Mouse (Mus musculus) megakaryocyte-erythroid progenitor cell, adult 5-6 weeks (primary cell): ENCODE results near the gene Lipa. TPM values are rescaled to one million over a fixed set of nuclear protein-coding genes. Genes with fewer than 3 reads are reported as not detected.

Source experiments
- ATAC-seq: replicated peaks from 2 replicates; pipeline ENCODE4 v1.8.0; 2016; ENCODE audit warnings: mild to moderate bottlenecking, inconsistent platforms; ENCODE audit not compliant: severe bottlenecking, poor library complexity, low FRiP score, low TSS enrichment
- total RNA-seq, 2 experiments: library from RNA; stranded (forward) in 1 of 2; stranded (reverse) in 1 of 2; fragments of 200-1000, 215-1000 nt in 1 of 2; fragments of >200 nt in 1 of 2; fragmentation: Nextera tagmentation in 1 of 2; gene quantifications; 2 replicates each; pipeline ENCODE4 v1.2.3; 2014 to 2017

Lipa gene
- total RNA-seq (2014; fragmentation: Nextera tagmentation) = 31.6 and 38.3 TPM in 2 replicates
- total RNA-seq (2017) = 26.1 and 28.3 TPM in 2 replicates

DNA sequence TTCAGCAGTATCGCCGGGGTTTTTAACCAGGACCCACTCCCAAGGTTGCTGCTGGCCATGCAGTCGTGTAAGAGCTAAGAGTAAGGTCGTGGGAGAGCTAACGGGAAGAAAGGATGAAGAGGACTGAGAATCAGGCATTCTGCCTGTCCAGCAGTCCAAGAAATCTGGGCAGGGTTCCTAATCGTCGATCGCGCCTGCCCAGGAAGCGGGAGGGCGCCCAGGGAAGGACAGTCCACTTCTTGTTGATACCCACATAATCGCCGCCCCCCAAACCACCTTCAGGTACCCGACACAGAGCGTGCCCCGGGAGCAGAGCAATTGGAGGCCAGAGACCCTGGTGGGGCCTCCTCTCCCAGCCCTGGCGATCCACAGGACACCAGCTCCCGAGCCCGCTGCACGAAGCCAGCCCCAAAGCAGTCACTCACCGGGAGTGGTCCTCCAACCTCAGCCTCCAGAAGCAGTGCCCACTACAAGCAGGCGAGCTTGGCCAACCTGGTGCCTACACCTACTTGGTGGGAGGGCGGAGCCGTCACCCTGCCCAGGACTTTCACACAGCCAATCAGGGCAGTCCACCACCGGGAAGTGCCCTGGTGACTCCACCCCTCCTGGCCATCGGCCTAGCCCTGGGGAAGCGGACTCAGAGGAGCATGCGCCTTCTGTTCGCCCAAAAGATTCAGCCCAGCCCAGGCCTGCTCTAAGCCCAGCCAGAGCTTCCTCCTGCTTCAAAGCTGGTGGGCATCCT is at the start of gene Lipa:
Gene Lipa (minus strand): TSS at position 534 of the 742 bp plus-strand sequence.
- ATAC-seq = peak; percentile 99

GRCm38 (mm10) chr19:34573650-34574049 is 46.4 kb upstream of the Lipa start:
- no peak for ATAC-seq

DNA sequence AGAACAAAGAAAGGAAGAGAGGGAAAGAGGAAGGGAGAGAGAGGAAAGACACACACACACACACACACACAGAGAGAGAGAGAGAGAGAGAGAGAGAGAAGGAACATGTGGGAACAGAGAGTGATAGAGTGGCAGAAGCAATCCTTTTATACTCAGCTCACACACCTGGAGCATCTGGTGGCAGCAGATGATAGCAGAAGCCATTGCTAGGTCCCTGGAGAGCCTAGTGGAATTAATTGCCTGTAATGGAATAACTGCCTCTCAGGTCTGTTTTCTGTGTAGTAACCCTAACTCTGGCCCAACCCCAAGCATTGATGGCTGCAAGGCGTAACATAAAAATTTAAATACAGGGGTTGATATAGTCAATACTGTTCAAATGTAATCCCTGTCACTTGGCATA is 43.8 kb upstream of the Lipa start:
- ATAC-seq = no peak

GRCm38 (mm10) chr19:34569896-34570476 is 42.7 kb upstream of the Lipa start:
- ATAC-seq = no peak

DNA sequence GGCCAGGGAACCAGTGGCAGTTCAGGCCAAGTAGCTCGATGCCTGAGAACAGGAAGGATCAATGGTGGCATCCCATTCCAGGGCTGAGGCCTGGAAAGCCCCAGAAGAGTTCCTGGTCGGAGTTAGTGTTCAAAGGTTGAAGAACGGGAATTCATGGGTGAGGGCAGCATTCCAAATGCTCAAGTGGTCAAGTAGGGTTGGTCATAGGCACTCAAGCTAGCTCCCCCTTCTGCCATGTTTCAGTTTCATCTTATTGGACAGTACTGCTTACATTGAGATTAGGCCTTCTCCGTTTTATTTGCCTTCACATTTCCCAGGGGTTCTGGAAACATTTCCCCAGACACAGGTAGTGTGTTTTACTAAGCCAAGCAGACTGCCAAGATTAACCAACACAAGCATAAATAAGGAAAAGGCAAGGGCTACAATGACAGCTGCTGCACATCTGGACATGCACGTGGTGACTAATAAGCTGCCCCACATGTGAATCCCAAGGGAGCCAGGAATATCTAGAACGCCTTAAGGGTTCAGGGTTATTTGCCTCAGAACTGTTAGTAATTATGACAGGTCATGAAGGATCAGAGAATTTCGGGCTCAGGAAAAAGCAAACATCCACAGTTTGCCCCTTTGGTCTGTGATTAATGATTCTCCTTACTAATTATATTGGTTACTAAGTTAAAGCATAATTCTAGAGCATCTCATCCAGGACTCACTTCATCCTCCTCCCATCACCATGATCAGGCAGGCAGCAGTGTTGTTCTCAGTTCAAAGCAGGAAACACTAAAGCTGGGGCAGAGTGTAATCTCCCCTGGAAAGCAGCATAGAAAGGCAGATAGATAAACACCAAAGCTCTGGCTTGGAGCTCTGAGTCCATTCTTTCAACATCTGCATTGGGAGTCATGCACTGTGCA is 42.0 kb upstream of the Lipa start:
- ATAC-seq = no peak

DNA sequence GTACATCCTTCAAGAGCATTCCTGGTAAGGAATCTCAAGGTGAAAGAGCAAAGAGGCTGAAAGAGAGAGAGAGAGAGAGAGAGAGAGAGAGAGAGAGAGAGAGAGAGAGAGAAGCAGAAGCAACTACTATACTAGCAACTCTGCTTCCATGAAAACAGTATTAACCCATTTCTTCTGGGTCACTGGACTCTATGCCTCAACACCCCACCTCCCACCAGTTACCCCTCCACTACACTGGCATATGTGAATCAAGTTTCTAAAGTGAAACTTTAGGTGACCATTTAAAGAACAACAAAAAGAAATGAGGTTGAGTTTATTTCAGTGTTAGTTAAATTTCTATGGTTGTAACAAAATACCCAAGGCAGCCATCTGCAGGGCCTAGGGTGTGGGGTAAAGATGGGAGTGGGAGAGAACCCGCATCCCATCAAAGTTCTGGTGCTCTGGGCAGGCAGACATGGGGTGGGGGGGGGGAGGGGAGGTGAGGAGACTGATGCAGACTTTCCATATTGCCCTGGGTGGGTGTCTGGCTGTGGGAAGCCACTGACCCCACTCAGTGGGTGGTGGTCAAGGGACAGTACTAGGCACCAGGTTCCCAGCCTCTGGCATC is 39.0 kb upstream of the Lipa start:
- no peak for ATAC-seq

DNA sequence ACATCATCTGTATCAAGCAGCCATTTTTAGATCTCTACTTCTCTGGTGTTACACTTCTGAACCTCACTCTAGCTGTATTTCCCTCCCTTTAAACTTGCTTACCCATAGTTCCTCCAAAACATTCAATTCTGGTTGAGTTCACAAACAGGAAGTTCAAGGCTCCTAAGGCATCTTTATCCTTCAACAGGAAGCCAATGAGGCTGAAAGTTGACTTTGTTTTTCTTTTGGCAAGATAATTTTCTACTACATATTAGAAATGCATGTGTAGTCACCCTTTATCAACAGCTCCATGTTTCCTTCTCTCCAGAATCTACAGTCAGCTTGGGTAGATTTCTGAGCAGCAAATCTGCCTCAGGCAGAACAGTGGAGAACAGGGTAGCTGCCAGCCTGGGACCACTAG is 35.3 kb upstream of the Lipa start:
- ATAC-seq = 0 out of 2 replicates have a peak, but pooled peaks have one; percentile 37

DNA sequence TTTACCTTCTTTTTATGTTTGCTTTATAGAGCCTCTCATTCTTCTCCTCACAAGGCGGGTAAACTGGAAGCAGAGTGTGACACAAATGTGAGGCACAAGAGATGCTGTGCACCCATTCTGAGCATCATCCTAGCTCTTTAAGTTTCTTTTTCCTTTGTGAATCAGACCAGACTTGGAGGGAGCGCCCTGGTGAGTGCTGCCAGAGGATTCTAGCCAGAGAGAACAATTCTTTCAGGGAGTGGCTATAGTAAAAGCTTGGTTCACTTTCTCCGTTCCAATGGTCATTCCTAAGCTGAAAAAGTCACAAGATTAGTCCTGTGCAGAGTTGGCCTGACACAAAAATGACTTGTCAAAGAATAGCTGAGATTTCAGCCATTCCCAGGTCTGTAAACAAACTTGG is 29.3 kb upstream of the Lipa start:
- no peak for ATAC-seq

- no peak for ATAC-seq
Observed at GRCm38 (mm10) chr19:34554061-34554460, 26.8 kb upstream of the Lipa start.

- ATAC-seq = no peak
Observed at GRCm38 (mm10) chr19:34553522-34553921, 26.2 kb upstream of the Lipa start.

GRCm38 (mm10) chr19:34553021-34553420 is 25.7 kb upstream of the Lipa start:
- no peak for ATAC-seq

DNA sequence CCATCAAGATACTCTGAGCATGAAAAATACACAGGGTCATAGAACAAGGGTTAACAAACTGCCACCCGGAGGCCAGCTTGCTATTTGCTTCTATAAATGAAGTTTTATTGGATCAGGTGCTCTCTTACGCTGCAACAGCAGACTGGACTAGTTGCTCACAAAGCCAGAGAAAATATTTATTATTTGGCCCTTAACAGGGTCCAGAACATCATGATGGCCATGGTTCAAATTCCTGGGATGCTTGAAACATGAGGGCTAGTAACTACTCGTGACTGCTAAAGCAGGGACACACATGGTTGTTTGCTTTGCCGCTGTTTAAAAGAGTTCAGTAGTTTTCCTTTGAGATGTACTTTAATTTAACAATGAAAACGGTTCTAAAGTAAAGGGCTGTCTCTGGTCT is 24.7 kb upstream of the Lipa start:
- no peak for ATAC-seq

GRCm38 (mm10) chr19:34550534-34551223 is 23.4 kb upstream of the Lipa start, which contains the start of gene Ifit2:
TSS of gene Ifit2 (plus strand) at chr19:34550694.
- ATAC-seq = peak; percentile 99

DNA sequence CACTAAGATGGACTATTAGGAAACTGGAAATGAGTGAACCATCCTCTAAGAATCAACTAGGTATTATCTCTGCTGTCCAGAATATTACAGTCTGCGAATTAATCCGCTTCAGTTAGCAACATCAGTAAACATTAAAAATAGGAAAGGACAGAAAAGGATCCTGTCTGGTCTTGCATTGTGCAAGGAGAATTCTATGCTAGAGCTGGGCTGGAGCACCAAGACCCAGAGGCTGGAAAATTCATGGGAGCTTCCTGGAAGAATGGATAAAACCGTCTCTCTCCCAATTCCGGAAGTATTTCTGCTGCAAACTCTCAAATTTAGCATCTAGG is 22.9 kb upstream of the Lipa start:
- peak; percentile 10; the same call in 1 of the 2 replicates for ATAC-seq

DNA sequence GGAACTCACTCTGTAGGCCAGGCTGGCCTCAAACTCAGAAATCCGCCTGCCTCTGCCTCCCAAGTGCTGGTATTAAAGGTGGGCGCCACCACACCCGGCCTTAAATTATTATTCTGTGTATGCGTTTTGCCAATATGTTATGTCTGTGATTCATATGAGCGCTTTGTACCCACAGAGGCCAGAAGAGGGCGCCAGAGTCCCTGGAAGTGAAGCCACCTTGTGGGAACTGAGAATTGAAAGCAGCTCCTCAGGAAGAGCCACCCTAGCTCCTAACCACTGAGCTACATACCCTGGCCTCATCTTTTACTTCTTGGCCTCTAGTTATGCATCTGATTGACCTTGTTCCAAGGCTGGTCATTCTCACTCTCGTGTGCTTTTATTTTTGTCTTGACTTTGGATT is 20.7 kb upstream of the Lipa start:
- peak; percentile 64 for ATAC-seq

GRCm38 (mm10) chr19:34546211-34546610 is 18.9 kb upstream of the Lipa start:
- no peak for ATAC-seq

GRCm38 (mm10) chr19:34539422-34539821 is 12.1 kb upstream of the Lipa start:
- ATAC-seq = no peak

- ATAC-seq = no peak
Observed at GRCm38 (mm10) chr19:34532061-34532751, 4.9 kb upstream of the Lipa start.
